Mouse (Mus musculus) common myeloid progenitor, adult 5-6 weeks (primary cell): ENCODE results near the gene Med13. TPM values are rescaled to one million over a fixed set of nuclear protein-coding genes. Genes with fewer than 3 reads are reported as not detected.
A peak's percentile ranks its signal among the peaks of the same experiment; 100 is the strongest.

Experiments
- ATAC-seq: replicated peaks from 2 replicates; pipeline ENCODE4 v1.8.0; 2016; ENCODE audit warnings: low read depth, mild to moderate bottlenecking, moderate TSS enrichment, inconsistent platforms; ENCODE audit not compliant: poor library complexity, severe bottlenecking
- total RNA-seq: library from RNA; stranded (forward); fragments of 200-1000, 187-1606 nt; gene quantifications from 2 replicates; pipeline ENCODE4 v1.2.3, GENCODE M21; 2017

The Med13 gene
- 58.9 and 59.4 TPM in 2 replicates for total RNA-seq

GRCm38 (mm10) chr11:86356854-86357788 is at the start of gene Med13:
Gene Med13, minus strand, starts transcription at chr11:86357602.
- ATAC-seq: no peak

DNA sequence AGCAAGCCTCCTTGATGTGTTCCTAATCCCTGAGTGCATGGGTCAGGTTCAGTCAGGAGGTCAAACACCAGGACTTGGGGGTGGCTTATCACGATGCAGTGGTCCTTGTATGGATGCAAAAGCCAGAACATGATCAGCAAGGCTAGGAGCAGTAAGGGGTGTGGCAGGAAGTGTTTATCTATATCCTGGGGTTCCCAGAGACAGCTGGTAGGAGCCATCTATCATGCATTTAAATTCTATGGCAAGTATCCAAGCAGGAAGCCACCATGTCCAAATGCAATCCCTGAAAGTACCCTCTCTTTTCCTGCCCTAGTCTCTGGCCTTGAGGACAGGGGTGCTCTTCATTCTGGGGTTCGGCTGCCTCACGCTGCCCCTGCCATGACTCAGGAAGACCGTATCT is 47.2 kb upstream of the Med13 start:
- peak; percentile 70 for ATAC-seq

- no peak for ATAC-seq
Measured at GRCm38 (mm10) chr11:86403845-86404244, 46.4 kb upstream of the Med13 start.

GRCm38 (mm10) chr11:86399241-86400107 is 42.1 kb upstream of the Med13 start:
- no peak for ATAC-seq

- peak; percentile 45 for ATAC-seq
Measured at GRCm38 (mm10) chr11:86396950-86397594, 39.7 kb upstream of the Med13 start.

DNA sequence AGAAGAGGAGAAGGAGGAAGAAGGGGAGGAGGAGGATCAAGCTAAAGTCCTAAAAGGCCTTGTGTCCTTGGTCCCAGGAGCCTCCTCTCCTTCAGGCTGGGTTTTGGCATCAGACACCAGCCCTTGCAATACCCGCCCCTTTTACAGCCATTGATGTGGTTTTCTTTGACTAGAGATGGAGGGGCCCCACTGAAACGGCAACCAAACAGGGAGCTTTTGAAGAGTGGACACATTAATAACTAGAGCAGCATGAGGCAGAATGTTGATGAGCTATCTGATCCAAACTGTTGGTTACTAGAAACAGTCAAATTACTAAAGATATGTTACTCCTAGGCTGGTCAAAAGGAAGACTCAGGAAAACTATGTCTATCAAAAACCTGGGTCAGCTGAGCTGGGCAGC is 39.1 kb upstream of the Med13 start:
- ATAC-seq: no peak

- ATAC-seq: peak; percentile 84
Measured at GRCm38 (mm10) chr11:86395513-86396125, 38.2 kb upstream of the Med13 start.

GRCm38 (mm10) chr11:86395100-86395499 is 37.7 kb upstream of the Med13 start:
- no peak for ATAC-seq

DNA sequence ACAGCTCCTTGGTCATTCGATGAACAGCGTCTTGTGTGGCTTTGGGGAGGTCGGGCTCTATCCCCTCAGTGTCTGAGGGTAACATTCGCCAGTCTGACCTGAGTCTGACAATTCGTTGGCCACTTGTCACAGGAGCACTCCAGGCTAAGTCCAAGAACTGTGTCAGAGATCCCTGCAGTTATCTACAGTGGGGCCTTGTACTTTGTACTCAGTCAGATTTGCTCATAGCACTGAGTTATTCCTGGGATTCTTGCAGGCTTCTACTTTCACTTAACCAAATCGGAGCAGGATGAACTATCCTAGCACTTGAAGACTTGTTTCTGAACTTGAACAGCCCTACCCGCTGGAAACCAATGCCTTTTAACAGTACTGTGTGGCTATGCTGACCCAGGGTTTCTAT is 34.3 kb upstream of the Med13 start:
- ATAC-seq: no peak

DNA sequence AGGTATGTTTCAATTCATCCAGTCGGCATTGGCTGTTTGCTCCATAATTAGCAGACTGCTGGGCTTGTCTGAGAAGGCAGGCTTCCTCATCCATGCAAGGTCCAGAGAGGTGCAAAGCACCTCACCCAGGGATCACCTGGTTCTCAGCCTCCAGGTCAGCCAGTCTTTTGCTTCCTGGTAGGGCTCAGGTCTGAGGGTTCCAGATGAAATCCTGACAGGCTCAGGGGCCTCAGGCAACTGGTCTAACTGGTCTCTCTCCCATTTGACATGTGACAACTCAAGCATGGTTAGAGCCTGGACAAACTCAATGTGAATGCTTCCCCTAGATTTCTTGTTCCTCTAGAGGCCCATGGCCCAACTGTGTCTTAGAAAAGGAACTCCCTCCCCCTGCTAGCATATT is 32.9 kb upstream of the Med13 start:
- no peak for ATAC-seq

- ATAC-seq: no peak
Measured at GRCm38 (mm10) chr11:86389506-86389905, 32.1 kb upstream of the Med13 start.

DNA sequence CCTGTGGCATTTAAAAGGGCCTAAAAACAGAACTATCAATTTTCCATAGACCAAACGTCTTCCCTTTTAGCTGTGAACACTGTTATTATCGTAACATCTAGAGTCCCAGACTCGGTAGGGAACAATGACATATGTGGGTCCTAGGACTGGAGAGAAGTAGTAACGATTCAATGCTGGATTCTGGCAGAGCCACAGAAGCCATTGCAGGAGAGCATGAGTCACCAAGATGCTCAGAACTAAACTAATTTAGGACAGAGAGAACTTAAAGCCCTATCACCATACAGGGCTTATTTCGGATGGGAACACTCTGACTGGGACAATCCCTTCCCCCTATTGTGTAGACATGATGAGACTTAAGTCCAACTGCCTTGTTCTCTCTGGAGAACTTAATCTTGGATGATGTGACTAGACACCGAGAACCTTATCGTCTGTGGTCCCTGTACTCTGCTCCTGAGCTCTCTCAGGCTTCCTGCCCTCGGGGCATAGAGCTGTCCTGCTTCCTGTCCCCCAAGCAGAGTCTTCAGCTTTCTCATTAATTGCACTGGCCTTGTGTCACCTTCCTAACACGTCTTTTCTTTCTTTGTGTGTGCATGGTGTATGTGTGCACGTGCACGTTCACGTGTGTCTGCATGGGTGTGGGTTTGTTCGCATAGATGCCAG is 31.5 kb upstream of the Med13 start:
- peak; percentile 56; the same call in 1 of the 2 replicates for ATAC-seq

GRCm38 (mm10) chr11:86387121-86387893 is 29.9 kb upstream of the Med13 start:
- ATAC-seq: no peak

DNA sequence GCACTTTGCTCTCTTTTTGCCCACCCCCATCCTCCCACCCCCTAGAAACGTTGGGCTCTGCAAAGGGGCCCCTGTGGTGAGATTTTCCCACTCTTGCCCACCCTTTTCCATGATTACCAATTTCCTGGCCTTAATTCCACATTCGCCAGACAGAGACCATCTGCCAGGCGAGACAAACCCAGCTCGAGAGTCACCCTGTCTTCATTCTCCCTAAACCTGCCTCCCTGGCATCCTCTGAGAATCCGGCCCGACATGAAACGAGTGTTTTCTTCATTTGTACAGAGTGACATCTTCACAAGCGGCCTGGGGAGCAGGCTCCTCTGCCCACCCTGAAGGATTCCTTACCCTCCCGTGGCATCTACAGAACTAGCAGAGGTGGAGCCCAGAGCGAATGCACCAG is 29.2 kb upstream of the Med13 start:
- no peak for ATAC-seq

DNA sequence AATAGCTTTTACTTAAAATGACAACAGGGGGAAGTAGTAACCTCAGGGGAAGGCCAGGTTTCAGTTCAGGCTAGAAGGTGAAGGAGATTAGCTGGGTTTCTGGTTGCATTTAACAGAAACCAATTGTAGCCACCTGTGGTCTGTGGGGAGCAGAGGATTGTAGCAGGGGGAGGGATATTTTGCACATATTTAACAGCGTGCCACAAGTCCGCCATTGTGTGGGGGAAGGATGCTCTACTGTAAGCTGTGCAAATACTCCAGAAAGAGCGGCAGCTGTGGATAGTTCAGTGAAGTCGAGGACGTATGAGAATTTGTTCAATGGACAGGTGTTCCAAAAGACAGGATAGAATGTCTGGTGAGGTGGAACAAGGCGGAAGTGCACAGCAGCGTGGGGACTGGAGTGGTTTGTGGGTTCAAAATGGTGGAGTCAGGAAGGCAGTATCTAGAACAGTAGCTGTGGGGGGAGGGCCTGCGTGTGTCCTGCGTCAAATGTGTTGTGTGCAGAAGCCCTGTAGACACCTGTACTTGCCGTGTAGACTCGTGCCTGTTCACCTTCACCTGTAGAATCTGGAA is 28.4 kb upstream of the Med13 start:
- peak; percentile 27; the same call in 1 of the 2 replicates for ATAC-seq

GRCm38 (mm10) chr11:86384141-86384540 is 26.7 kb upstream of the Med13 start:
- no peak for ATAC-seq

DNA sequence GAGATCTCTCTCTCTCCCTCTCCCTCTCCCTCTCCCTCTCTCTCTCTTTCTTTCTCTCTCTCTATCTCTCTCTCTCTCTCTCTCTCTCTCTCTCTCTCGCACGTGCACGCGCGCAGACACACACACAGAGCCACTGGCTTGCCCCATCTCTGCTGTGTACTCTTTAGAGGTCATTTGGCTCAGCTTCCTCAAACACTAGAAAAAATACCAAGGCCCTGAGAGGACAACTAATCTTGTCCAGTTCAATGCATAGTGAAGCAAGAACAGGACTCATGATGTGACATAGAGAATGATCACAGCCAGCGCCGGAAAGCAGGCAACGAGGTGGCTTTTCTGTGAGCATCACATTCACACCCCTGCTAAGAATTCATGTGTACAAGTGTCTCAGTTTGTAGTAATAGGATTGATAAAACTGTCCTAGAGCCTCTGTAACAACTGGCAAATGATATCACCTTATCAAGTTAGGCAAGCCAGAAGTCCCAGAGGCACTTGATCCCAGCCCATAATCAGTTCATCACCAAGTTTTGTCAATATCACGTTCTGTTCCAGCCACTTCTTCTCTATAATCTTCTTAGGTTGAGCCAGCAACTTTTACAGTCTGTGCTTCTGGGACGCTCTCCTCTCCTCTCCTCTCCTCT is 25.2 kb upstream of the Med13 start:
- ATAC-seq: no peak
